Mouse (Mus musculus) stomach, embryonic 15.5 days (tissue): Measurements from ENCODE around the gene Atxn7l1. TPM values are rescaled to one million over a fixed set of nuclear protein-coding genes. Genes with fewer than 3 reads are reported as not detected.

Experiments used
- ATAC-seq: fragments of 200-750 bp; cut with Nextera tagmentation; 2 replicates; pipeline ENCODE4 v1.8.0; 2017; ENCODE audit warnings: low read depth, moderate number of reproducible peaks, moderate TSS enrichment; ENCODE audit not compliant: insufficient read depth, low FRiP score
- H3K27ac ChIP-seq: fragments of 300-500 bp; sonication (generic); 2 replicates; pipeline ENCODE4 v1.5.1; 2015; ENCODE audit warnings: mild to moderate bottlenecking, inconsistent platforms
- H3K27me3 ChIP-seq: fragments of 300-500 bp; sonication (generic); replicated peaks from 2 replicates; pipeline ENCODE4 v1.6.1; 2015; ENCODE audit warnings: inconsistent platforms
- H3K36me3 ChIP-seq: fragments of 300-500 bp; sonication (generic); 2 replicates; pipeline ENCODE4 v1.6.1; 2015; ENCODE audit warnings: inconsistent platforms
- H3K4me1 ChIP-seq: fragments of 300-500 bp; sonication (generic); 2 replicates; pipeline ENCODE4 v1.6.1; 2015; ENCODE audit warnings: inconsistent platforms
- H3K4me2 ChIP-seq: fragments of 300-500 bp; sonication (generic); 2 replicates; pipeline ENCODE4 v1.6.1; 2015; ENCODE audit warnings: mild to moderate bottlenecking, inconsistent platforms
- H3K4me3 ChIP-seq: fragments of 300-500 bp; sonication (generic); replicated peaks from 2 replicates; pipeline ENCODE4 v1.5.1; 2015; ENCODE audit warnings: inconsistent platforms
- H3K9ac ChIP-seq: fragments of 300-500 bp; sonication (generic); 2 replicates; pipeline ENCODE4 v1.6.1; 2015; ENCODE audit warnings: inconsistent platforms
- H3K9me3 ChIP-seq: fragments of 300-500 bp; sonication (generic); 2 replicates; pipeline ENCODE4 v1.6.1; 2016; ENCODE audit warnings: inconsistent platforms
- WGBS: fragments of 180-500 bp; shearing (Covaris S2); methylation state at CpG from one replicate; pipeline ENCODE4 v1.1.7; 2015; 5-methylcytosine and 5-hydroxymethylcytosine counted together
- polyA plus RNA-seq: library from polyadenylated mRNA; unstranded; fragments of >200 nt; fragmentation: Nextera tagmentation; extraction: Ambion mirVana; gene quantifications from 2 replicates; pipeline ENCODE4 v1.2.1, GENCODE M21; 2015

The Atxn7l1 gene
- polyA plus RNA-seq, 1 experiment from 2014 or later, result 13.1 TPM

GRCm38 (mm10) chr12:33190133-33190532 is 42.6 kb downstream of the Atxn7l1 start:
- ATAC-seq, result no peak
- WGBS, result 91% methylated on average over 7 of the region's 7 CpGs
- no peaks in the 10 kb centered on the region for H3K9me3 ChIP-seq
- no peaks in the 10 kb centered on the region for H3K27me3 ChIP-seq
- no peaks in the 10 kb centered on the region for H3K36me3 ChIP-seq
- peaks cover 12% of the 10 kb centered on the region for H3K4me1 ChIP-seq
- no peak overlapping the region for H3K9ac ChIP-seq
- no peak overlapping the region for H3K27ac ChIP-seq
- H3K4me2 ChIP-seq, result no peak overlapping the region
- H3K4me3 ChIP-seq, result no peak overlapping the region

DNA sequence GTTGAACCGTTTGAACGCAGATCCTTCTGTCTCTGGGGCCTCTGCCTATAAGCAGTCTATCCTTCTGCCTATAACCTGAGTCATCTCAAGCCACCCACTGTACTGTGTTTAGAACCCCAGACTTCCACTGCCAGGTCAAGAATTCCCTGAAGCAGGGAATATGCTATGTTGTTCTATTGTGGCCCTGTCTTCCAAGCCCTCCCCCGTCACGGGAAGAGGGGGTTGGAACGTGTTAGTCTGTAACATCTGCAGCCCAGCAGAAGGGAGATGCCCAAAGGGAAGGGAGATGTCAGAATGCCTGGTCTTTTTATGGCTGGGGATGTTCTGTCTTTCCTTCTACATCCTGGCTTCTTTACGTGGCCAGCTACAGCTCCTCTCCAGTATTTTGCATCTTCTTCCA is 43.1 kb downstream of the Atxn7l1 start:
- Histone ChIP-seq H3K4me1 (peaks cover 12% of the 10 kb centered on the region), H3K27ac (no peak overlapping the region), H3K36me3 (no peaks in the 10 kb centered on the region), H3K4me2 (no peak overlapping the region), H3K4me3 (no peak overlapping the region), H3K9me3 (no peaks in the 10 kb centered on the region), H3K9ac (no peak overlapping the region), H3K27me3 (no peaks in the 10 kb centered on the region)
- no peak for ATAC-seq
- WGBS, result 68% methylated on average over 6 of the region's 6 CpGs

DNA sequence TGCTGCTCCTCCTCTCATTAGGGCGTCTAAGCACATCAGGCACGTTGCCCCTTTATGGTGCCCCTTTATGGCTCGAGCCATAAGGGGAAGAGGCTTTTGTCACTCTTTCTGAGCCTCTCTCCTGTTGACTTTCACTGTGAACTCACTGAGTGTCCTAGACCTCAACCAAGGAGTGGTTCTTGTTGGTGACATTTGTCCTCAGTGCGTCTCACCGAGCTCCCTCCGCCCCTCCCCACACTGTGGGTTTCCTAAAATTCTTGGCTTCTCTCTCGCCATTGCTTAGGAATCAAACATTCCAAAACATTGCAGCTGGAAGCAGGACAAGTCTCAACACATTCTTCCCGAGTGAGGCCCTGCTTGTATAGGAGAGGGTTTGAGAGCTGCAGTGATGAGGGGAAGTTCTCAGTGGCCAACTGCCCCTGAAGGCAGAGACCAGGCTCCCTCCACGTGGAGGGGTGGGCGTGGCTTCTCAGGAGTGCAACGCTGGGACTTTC is 46.0 kb downstream of the Atxn7l1 start:
- no peaks in the 10 kb centered on the region for H3K9me3 ChIP-seq
- peak; percentile 50; the same call in 1 of the 2 replicates for ATAC-seq
- peak overlapping the region; percentile 44; the same call in 1 of the 2 replicates for H3K27ac ChIP-seq
- H3K36me3 ChIP-seq, result no peaks in the 10 kb centered on the region
- 29% methylated on average over 11 of the region's 11 CpGs for WGBS
- H3K4me1 ChIP-seq, result peaks cover 12% of the 10 kb centered on the region
- no peaks in the 10 kb centered on the region for H3K27me3 ChIP-seq
- H3K4me3 ChIP-seq, result no peak overlapping the region
- H3K4me2 ChIP-seq, result peak overlapping the region; percentile 6
- no peak overlapping the region for H3K9ac ChIP-seq

- Histone ChIP-seq H3K4me3 (no peak overlapping the region), H3K9me3 (no peaks in the 10 kb centered on the region), H3K27ac (no peak overlapping the region), H3K9ac (no peak overlapping the region), H3K27me3 (no peaks in the 10 kb centered on the region), H3K4me1 (peaks cover 12% of the 10 kb centered on the region), H3K4me2 (no peak overlapping the region), H3K36me3 (no peaks in the 10 kb centered on the region)
- no peak for ATAC-seq
- 65% methylated on average over 8 of the region's 8 CpGs for WGBS
These were observed 47.7 kb downstream of the Atxn7l1 start for GRCm38 (mm10) chr12:33195175-33195574.

DNA sequence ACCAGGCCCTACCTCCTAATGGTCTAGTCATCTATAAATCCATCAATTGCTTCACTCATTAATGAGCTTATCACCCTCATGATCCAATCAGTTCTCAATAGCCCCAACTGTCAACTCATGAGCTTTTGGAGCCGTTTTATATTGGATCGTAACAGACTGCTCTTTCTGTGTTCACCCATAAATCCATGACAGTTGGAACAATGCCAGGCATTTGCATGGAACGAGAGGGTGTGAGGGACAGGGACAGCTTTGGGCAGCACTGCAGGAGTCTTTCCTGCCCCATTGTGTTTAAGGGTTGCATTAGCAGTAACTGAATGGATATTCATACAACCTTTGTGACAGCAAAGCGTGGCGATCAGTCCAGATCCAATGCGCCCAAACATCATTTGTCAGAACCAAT is 49.8 kb downstream of the Atxn7l1 start:
- no peak for ATAC-seq
- no peaks in the 10 kb centered on the region for H3K27me3 ChIP-seq
- no peak overlapping the region for H3K4me3 ChIP-seq
- no peaks in the 10 kb centered on the region for H3K9me3 ChIP-seq
- no peaks in the 10 kb centered on the region for H3K36me3 ChIP-seq
- H3K9ac ChIP-seq, result no peak overlapping the region
- no peak overlapping the region for H3K4me2 ChIP-seq
- 74% methylated on average over 6 of the region's 6 CpGs for WGBS
- peaks cover 6% of the 10 kb centered on the region for H3K4me1 ChIP-seq
- no peak overlapping the region for H3K27ac ChIP-seq

DNA sequence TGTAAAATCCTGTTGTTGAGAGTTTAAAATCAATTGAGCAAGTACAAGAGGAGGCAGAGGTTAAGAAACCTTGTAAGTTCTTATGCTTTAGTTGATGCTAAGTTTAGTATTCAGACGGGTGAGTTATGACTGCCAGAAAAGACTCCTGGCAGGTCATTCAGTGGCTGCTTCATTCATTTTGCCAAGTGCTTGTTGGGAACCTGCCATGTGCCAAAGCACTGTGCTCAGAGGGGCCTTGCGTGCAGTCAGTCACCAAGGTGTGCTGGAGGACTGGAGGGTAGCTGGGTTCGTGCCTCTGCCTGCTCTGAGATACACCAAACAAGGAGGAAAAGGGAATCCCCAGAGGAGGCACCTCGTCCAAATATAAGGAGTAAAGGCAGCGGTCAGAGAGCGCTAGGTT is 50.3 kb downstream of the Atxn7l1 start:
- WGBS, result 78% methylated on average over 6 of the region's 6 CpGs
- no peaks in the 10 kb centered on the region for H3K27me3 ChIP-seq
- H3K4me2 ChIP-seq, result no peak overlapping the region
- no peak overlapping the region for H3K4me3 ChIP-seq
- no peak for ATAC-seq
- H3K4me1 ChIP-seq, result peaks cover 6% of the 10 kb centered on the region
- no peaks in the 10 kb centered on the region for H3K36me3 ChIP-seq
- H3K9ac ChIP-seq, result no peak overlapping the region
- H3K9me3 ChIP-seq, result no peaks in the 10 kb centered on the region
- H3K27ac ChIP-seq, result no peak overlapping the region

DNA sequence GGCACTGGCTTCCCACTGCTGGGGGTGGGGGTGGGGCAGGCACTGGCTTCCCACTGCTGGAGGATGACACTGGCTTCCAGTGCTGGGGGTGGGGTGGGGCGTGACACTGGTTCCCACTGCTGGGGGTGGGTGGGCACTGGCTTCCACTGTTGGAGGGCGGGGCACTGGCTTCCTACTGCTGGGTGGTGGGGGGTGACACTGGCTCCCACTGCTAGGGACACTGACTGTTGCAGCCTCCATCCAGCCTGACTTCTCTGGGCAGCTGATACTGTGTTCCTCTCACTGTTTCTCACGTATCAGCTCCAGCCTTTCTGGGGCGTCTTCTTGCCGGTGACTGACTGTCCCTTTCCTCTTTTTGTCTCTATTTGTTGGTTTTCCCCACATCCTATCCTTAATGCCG is 53.6 kb downstream of the Atxn7l1 start:
- no peak for ATAC-seq
- 88% methylated on average over 6 of the region's 6 CpGs for WGBS

GRCm38 (mm10) chr12:33201491-33202210 is 54.2 kb downstream of the Atxn7l1 start:
- 69% methylated on average over 7 of the region's 7 CpGs for WGBS
- Histone ChIP-seq H3K4me3 (no peak overlapping the region), H3K27me3 (no peaks in the 10 kb centered on the region), H3K4me2 (no peak overlapping the region), H3K9me3 (no peaks in the 10 kb centered on the region), H3K36me3 (no peaks in the 10 kb centered on the region), H3K9ac (no peak overlapping the region), H3K27ac (no peak overlapping the region), H3K4me1 (no peaks in the 10 kb centered on the region)
- ATAC-seq, result no peak

More for the DNA sequence above, 53.6 kb downstream of the Atxn7l1 start:
- Histone ChIP-seq H3K4me3 (no peak overlapping the region), H3K27me3 (no peaks in the 10 kb centered on the region), H3K4me1 (no peaks in the 10 kb centered on the region), H3K9ac (no peak overlapping the region), H3K36me3 (no peaks in the 10 kb centered on the region), H3K4me2 (no peak overlapping the region), H3K9me3 (no peaks in the 10 kb centered on the region), H3K27ac (no peak overlapping the region)

- Histone ChIP-seq H3K27me3 (no peaks in the 10 kb centered on the region), H3K9me3 (no peaks in the 10 kb centered on the region), H3K36me3 (no peaks in the 10 kb centered on the region), H3K4me3 (no peak overlapping the region), H3K27ac (no peak overlapping the region), H3K4me1 (no peaks in the 10 kb centered on the region), H3K9ac (no peak overlapping the region), H3K4me2 (no peak overlapping the region)
- ATAC-seq, result no peak
- WGBS, result 80% methylated on average over 4 of the region's 4 CpGs
These were observed 57.8 kb downstream of the Atxn7l1 start for GRCm38 (mm10) chr12:33205255-33205654.

DNA sequence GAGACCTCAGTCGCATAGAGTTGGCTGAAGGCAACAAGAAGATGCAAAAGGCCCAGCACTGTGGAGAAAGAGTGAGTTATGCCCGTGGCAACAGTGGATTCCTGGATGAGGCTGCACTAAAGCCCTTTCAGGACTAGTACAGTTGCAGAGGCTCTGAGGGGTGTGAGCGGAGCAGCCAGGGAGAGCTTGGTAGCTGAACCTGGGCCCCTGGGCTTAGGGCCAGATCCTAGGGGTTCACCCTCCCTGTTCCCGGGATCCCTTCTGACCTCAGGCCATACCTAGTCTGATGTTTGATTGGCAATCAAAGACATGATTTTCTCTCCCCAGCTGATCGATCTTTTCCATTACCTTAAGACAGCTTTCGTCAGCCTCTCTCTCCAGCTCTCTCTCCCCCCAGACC is 58.8 kb downstream of the Atxn7l1 start:
- H3K4me1 ChIP-seq, result no peaks in the 10 kb centered on the region
- no peak overlapping the region for H3K27ac ChIP-seq
- no peak overlapping the region for H3K4me2 ChIP-seq
- H3K9ac ChIP-seq, result no peak overlapping the region
- H3K4me3 ChIP-seq, result no peak overlapping the region
- no peaks in the 10 kb centered on the region for H3K9me3 ChIP-seq
- no peaks in the 10 kb centered on the region for H3K36me3 ChIP-seq
- WGBS, result 82% methylated on average over 6 of the region's 6 CpGs
- H3K27me3 ChIP-seq, result no peaks in the 10 kb centered on the region
- no peak for ATAC-seq

- no peaks in the 10 kb centered on the region for H3K4me1 ChIP-seq
- H3K36me3 ChIP-seq, result no peaks in the 10 kb centered on the region
- H3K27me3 ChIP-seq, result no peaks in the 10 kb centered on the region
- no peak overlapping the region for H3K4me3 ChIP-seq
- no peak overlapping the region for H3K4me2 ChIP-seq
- no peaks in the 10 kb centered on the region for H3K9me3 ChIP-seq
- H3K27ac ChIP-seq, result no peak overlapping the region
- WGBS, result 71% methylated on average over 4 of the region's 4 CpGs
- H3K9ac ChIP-seq, result no peak overlapping the region
- no peak for ATAC-seq
These were observed 63.4 kb downstream of the Atxn7l1 start for GRCm38 (mm10) chr12:33210856-33211255.

DNA sequence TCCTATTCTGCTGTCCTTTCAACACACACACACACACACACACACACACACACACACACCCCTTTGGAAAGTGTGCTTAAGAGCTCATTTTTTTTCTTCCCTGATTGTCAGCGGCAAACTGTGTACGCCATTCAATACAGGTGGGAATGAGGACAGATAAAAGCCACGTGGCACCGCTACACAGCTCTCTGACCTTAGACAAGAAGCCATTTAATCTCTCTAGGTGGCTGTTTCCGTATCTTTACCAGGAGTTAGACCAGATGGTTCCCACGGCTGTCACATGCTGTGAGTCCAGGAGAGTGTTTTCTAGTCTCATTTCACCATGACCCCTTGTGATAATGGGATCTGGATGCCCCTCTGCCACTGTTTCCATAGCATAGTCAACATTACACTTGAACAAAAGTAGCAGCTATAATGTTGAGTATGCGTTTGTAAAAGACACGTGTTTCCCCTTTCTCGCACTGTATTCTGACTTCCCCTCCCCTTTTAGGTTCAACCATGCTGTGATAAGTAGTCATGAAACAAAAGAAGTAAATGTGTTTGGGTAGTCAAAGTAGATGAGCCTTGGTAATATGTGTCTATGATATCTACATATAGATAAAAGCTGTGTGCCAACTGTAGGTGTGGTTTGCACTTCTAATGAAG is 70.8 kb downstream of the Atxn7l1 start:
- 69% methylated on average over 9 of the region's 9 CpGs for WGBS
- H3K9me3 ChIP-seq, result no peaks in the 10 kb centered on the region
- H3K36me3 ChIP-seq, result no peaks in the 10 kb centered on the region
- no peak for ATAC-seq
- no peak overlapping the region for H3K4me2 ChIP-seq
- H3K27me3 ChIP-seq, result no peaks in the 10 kb centered on the region
- peaks cover 4% of the 10 kb centered on the region; the same call in 1 of the 2 replicates for H3K4me1 ChIP-seq
- no peak overlapping the region for H3K9ac ChIP-seq
- H3K27ac ChIP-seq, result no peak overlapping the region
- no peak overlapping the region for H3K4me3 ChIP-seq
